Mouse (Mus musculus) liver, embryonic 14.5 days (tissue): ENCODE data around the gene Scrt2.
A peak's percentile ranks its signal among the peaks of the same experiment; 100 is the strongest.

Source experiments
- CTCF ChIP-seq: IDR thresholded peaks from 2 replicates; pipeline ENCODE4 v1.5.1; 2016; ENCODE audit warnings: antibody characterized with exemption, low read depth, control low read depth
- EP300 ChIP-seq: IDR thresholded peaks from 2 replicates; pipeline ENCODE4 v1.6.1; 2016; ENCODE audit warnings: antibody characterized with exemption, low read depth

DNA sequence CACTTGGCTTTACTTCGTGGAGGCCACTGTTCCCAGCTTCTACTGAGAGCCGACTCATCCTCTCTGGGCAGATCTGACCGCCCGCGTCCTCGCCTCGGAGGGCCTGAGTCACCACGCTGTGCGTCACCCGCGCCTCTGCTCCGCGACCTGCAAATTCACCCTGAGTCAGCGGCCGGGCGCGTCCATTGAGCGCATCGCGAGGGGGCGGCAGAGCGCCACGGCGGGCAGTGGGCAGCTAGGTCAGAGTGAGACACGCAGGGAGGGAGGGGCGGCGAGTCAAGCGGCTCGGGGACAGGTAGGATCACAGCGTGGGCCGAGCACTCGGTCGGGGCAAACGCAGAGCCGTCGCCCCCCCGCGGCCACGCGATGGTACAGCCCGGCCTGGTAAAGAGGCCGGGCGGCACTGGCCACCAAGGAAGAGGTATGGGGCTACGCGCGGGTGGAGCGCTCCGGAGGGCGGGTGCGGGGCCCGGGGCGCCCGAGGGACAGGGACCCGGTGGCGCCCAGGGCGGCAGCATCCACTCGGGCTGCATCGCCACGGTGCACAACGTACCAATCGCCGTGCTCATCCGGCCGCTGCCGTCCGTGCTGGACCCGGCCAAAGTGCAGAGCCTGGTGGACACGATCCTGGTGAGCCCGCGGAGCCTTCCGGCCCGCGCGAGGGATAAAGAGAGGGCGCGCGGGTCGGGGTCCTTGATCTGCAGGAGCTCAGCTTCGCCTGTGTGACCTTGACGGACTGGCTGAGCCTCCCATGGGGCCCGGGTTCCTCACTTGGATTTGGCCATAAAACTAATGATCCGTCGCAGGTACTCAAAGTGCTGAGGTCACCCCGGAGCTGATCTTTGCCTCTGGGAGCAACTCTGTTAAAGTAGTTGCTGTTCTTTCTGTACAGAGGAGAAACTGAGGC, 24.2 kb downstream of the Scrt2 start, which contains the start of gene Srxn1:
- TF ChIP-seq CTCF = peak; percentile 70
- peak; percentile 71 for TF ChIP-seq EP300
